Mouse (Mus musculus) heart, embryonic 14.5 days (tissue): Measurements from ENCODE around the gene Lamb1. TPM values are rescaled to one million over a fixed set of nuclear protein-coding genes. Genes with fewer than 3 reads are reported as not detected.

Source experiments
- ATAC-seq: fragments of 200-750 bp; cut with Nextera tagmentation; 2 replicates; pipeline ENCODE4 v1.8.0; 2017; ENCODE audit warnings: low read depth, moderate TSS enrichment; ENCODE audit not compliant: insufficient number of reproducible peaks, insufficient read depth, low FRiP score
- H3K27ac ChIP-seq, 2 experiments: fragments of 200-500 bp in 1 of 2; fragments of 300-500 bp in 1 of 2; sonication (generic) in 1 of 2; replicated peaks in 1 of 2; 2 replicates each; pipeline ENCODE4 v1.5.1; 2012 to 2014; ENCODE audit warnings: low read depth in 2 of 2, low read length in 2 of 2, control low read depth in 1 of 2, mild to moderate bottlenecking in 1 of 2, mixed read lengths in 1 of 2; ENCODE audit not compliant: control insufficient read depth in 1 of 2, insufficient read depth in 1 of 2
- H3K27me3 ChIP-seq: fragments of 300-500 bp; sonication (generic); 2 replicates; pipeline ENCODE4 v1.6.1; 2014; ENCODE audit warnings: mild to moderate bottlenecking, low read length, control low read depth; ENCODE audit not compliant: control insufficient read depth, insufficient read depth
- H3K36me3 ChIP-seq: fragments of 300-500 bp; sonication (generic); 2 replicates; pipeline ENCODE4 v1.6.1; 2014; ENCODE audit warnings: mild to moderate bottlenecking, control low read depth, low read length, mixed read lengths; ENCODE audit not compliant: control insufficient read depth, insufficient read depth
- H3K4me1 ChIP-seq, 2 experiments: fragments of 200-500 bp in 1 of 2; fragments of 300-500 bp in 1 of 2; sonication (generic) in 1 of 2; 2 replicates each; pipeline ENCODE4 v1.6.1; 2012 to 2014; ENCODE audit warnings: low read length in 2 of 2, control low read depth in 1 of 2, mixed read lengths in 1 of 2; ENCODE audit not compliant: control insufficient read depth in 2 of 2, insufficient read depth in 2 of 2
- H3K4me2 ChIP-seq: fragments of 300-500 bp; sonication (generic); 2 replicates; pipeline ENCODE4 v1.6.1; 2014; ENCODE audit warnings: mild to moderate bottlenecking, low read length
- H3K4me3 ChIP-seq, 2 experiments: fragments of 200-500 bp in 1 of 2; fragments of 300-500 bp in 1 of 2; sonication (generic) in 1 of 2; 2 replicates each; pipeline ENCODE4 v1.5.1; 2012 to 2014; ENCODE audit warnings: low read length in 2 of 2, mild to moderate bottlenecking in 2 of 2, control low read depth in 1 of 2, low read depth in 1 of 2, moderate library complexity in 1 of 2; ENCODE audit not compliant: control insufficient read depth in 1 of 2, insufficient read depth in 1 of 2
- H3K9ac ChIP-seq: fragments of 300-500 bp; sonication (generic); 2 replicates; pipeline ENCODE4 v1.6.1; 2014; ENCODE audit warnings: mild to moderate bottlenecking, low read length
- H3K9me3 ChIP-seq: fragments of 300-500 bp; sonication (generic); 2 replicates; pipeline ENCODE4 v1.6.1; 2016; ENCODE audit warnings: low read length, control low read depth; ENCODE audit not compliant: control insufficient read depth
- WGBS: fragments of 180-500 bp; shearing (Covaris S2); extraction: QIAGEN DNeasy Blood & Tissue Kit; methylation state at CpG from one replicate; pipeline ENCODE4 v1.1.7; 2014; 5-methylcytosine and 5-hydroxymethylcytosine counted together
- polyA plus RNA-seq: library from polyadenylated mRNA; unstranded; fragments of >200 nt; fragmentation: Nextera tagmentation; extraction: Ambion mirVana; gene quantifications from 2 replicates; pipeline ENCODE4 v1.2.1, GENCODE M21; 2014

The Lamb1 gene
- polyA plus RNA-seq, 1 experiment from 2014 or later = 96.3 TPM

- Histone ChIP-seq H3K4me2 (peak overlapping the region; percentile 14; the same call in 1 of the 2 replicates), H3K36me3 (no peaks in the 10 kb centered on the region), H3K9ac (no peak overlapping the region), H3K27me3 (no peaks in the 10 kb centered on the region), H3K4me1 (peaks cover 9 to 14% of the 10 kb centered on the region in 2 experiments), H3K27ac (peak overlapping the region in 1 of 2 experiments; percentile 39; a peak in 2 of 4 replicates), H3K4me3 (no peak overlapping the region), H3K9me3 (no peaks in the 10 kb centered on the region)
- no peak for ATAC-seq
- 20% methylated on average over 10 of the region's 10 CpGs for WGBS
Measured at GRCm38 (mm10) chr12:31248681-31249080, 16.4 kb upstream of the Lamb1 start.

DNA sequence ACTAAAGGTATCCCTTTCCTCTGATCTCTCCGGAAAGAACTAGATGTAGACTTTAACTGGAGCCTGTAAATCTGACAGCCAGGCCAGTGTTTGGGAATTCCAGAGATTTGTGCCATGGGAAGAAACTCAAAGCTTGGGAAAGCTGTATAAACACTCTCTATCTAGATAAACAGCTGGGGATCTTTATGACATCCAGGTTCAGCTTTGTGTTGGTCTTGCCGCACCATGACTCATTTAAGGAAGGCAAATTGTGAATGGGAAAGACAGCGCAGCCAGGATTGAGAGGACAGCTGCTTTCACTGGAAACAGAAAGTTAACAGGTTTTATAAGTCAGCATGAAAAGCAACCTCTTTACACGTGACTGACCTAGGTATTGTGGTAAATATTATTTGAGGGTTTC is 12.8 kb upstream of the Lamb1 start:
- no peak overlapping the region for H3K4me3 ChIP-seq
- H3K9ac ChIP-seq = no peak overlapping the region
- H3K27me3 ChIP-seq = no peaks in the 10 kb centered on the region
- 49% methylated on average over 4 of the region's 4 CpGs for WGBS
- H3K4me2 ChIP-seq = no peak overlapping the region
- H3K4me1 ChIP-seq = peaks cover 9 to 14% of the 10 kb centered on the region in 2 experiments
- H3K27ac ChIP-seq = no peak overlapping the region
- no peaks in the 10 kb centered on the region for H3K36me3 ChIP-seq
- H3K9me3 ChIP-seq = no peaks in the 10 kb centered on the region
- no peak for ATAC-seq

GRCm38 (mm10) chr12:31254978-31255377 is 10.1 kb upstream of the Lamb1 start:
- WGBS = 68% methylated on average over 8 of the region's 8 CpGs
- no peaks in the 10 kb centered on the region for H3K36me3 ChIP-seq
- H3K4me2 ChIP-seq = no peak overlapping the region
- H3K4me3 ChIP-seq = no peak overlapping the region
- H3K9ac ChIP-seq = no peak overlapping the region
- H3K4me1 ChIP-seq = peaks cover 3 to 8% of the 10 kb centered on the region in 2 experiments
- H3K27ac ChIP-seq = no peak overlapping the region
- H3K9me3 ChIP-seq = no peaks in the 10 kb centered on the region
- H3K27me3 ChIP-seq = no peaks in the 10 kb centered on the region
- no peak for ATAC-seq

- no peak overlapping the region for H3K9ac ChIP-seq
- no peak overlapping the region for H3K4me2 ChIP-seq
- H3K36me3 ChIP-seq = no peaks in the 10 kb centered on the region
- no peak overlapping the region for H3K4me3 ChIP-seq
- WGBS = 69% methylated on average over 9 of the region's 9 CpGs
- H3K27me3 ChIP-seq = no peaks in the 10 kb centered on the region
- H3K27ac ChIP-seq = no peak overlapping the region
- H3K9me3 ChIP-seq = no peaks in the 10 kb centered on the region
- ATAC-seq = no peak
- peaks cover 3 to 8% of the 10 kb centered on the region in 2 experiments for H3K4me1 ChIP-seq
Measured at GRCm38 (mm10) chr12:31256121-31256903, 8.7 kb upstream of the Lamb1 start.

- H3K9me3 ChIP-seq = no peaks in the 10 kb centered on the region
- H3K4me3 ChIP-seq = no peak overlapping the region
- H3K27ac ChIP-seq = peak overlapping the region; percentile 57 to 64
- peaks cover 23 to 31% of the 10 kb centered on the region in 2 experiments for H3K4me1 ChIP-seq
- WGBS = 13% methylated on average over 3 of the region's 3 CpGs
- no peak overlapping the region for H3K9ac ChIP-seq
- no peak for ATAC-seq
- no peaks in the 10 kb centered on the region for H3K27me3 ChIP-seq
- H3K36me3 ChIP-seq = peaks cover 3% of the 10 kb centered on the region
- H3K4me2 ChIP-seq = no peak overlapping the region; the same call in 1 of the 2 replicates
Measured at GRCm38 (mm10) chr12:31261882-31262281, 3.2 kb upstream of the Lamb1 start.

GRCm38 (mm10) chr12:31263921-31264320 is 1.1 kb upstream of the Lamb1 start:
- Histone ChIP-seq H3K4me1 (peaks cover 32 to 52% of the 10 kb centered on the region in 2 experiments), H3K4me2 (peak overlapping the region; percentile 75), H3K27ac (no peak overlapping the region), H3K4me3 (peak overlapping the region in 1 of 2 experiments; percentile 86; a peak in 2 of 4 replicates), H3K9ac (peak overlapping the region; percentile 97), H3K27me3 (no peaks in the 10 kb centered on the region), H3K9me3 (no peaks in the 10 kb centered on the region), H3K36me3 (peaks cover 24% of the 10 kb centered on the region)
- WGBS = 55% methylated on average over 7 of the region's 7 CpGs
- no peak for ATAC-seq

GRCm38 (mm10) chr12:31265722-31266431 is 843 bp downstream of the Lamb1 start:
- ATAC-seq = no peak
- H3K4me1 ChIP-seq = peaks cover 44 to 70% of the 10 kb centered on the region in 2 experiments

More at GRCm38 (mm10) chr12:31265722-31266431, 843 bp downstream of the Lamb1 start:
- H3K4me2 ChIP-seq = peak overlapping the region; percentile 75
- peak overlapping the region; percentile 97 for H3K9ac ChIP-seq
- peaks cover 43% of the 10 kb centered on the region for H3K36me3 ChIP-seq
- peak overlapping the region; percentile 75 to 86 for H3K4me3 ChIP-seq
- H3K27me3 ChIP-seq = no peaks in the 10 kb centered on the region
- peak overlapping the region; percentile 72 to 96 for H3K27ac ChIP-seq
- no peaks in the 10 kb centered on the region for H3K9me3 ChIP-seq
- WGBS = under 1% methylated on average over 50 of the region's 50 CpGs
